ENCODE assay signal across 8 mouse cellular contexts in the genomic region with DNA sequence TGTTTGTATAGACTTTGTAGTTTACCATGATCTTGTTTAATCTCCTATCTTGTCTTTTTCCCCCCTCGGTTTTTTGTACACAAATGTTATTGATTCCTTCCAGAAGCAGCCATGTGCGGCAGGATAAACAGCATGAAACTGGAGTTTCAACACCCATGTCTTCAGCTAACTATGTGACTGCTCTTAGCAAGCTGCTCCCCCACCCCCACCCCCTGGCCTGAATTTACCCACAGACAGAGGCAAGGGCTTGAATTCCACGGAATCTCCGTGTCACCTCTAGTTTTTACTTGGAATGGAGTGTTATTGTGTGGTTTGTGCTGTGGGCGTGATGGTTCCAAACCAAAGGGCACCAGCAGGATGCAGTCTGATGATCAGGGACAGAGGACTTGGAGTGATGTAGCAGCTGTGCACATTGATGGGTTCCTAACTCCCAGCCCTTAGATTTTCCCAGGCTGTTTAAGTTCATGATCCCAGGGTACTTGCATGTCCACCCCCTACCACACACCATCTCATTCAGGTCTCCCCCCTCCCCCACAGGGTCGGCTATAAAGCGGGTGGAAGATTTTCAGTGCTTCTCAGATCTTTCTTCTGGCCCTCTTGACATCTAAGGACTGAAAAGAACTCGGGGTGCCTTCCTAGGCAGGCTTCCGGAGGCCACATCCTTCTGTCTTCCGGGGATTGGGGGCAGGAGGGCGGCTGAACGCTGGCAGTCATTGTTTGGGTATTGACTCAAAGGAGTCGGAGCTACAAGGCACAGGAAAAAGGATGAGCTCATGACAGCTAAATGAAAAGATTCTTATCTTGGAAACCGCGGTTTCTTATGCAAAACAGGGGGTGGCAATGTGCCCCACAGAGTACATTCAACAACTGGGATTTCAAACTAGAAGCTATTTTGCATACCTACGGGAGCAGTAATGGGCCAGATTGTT.
A peak's percentile ranks its signal among the peaks of the same experiment; 100 is the strongest.
DNase-seq lines count a peak whose midpoint lies in the region; ATAC-seq and TF ChIP-seq lines count a peak whose summit lies in the region.

No protein-coding gene starts in this region.

- peak; percentile 86 for ATAC-seq in forebrain, postnatal 0 days
- ATAC-seq in liver, embryonic 11.5 days (replicated peaks; ENCODE audit: low FRiP score) = no peak
- ATAC-seq in neural tube, embryonic 11.5 days (ENCODE audit: insufficient read depth, low FRiP score, low TSS enrichment) = peak; percentile 85

- no peaks in the 10 kb centered on the region for H3K4me1 ChIP-seq in forebrain, postnatal 0 days (ENCODE audit: insufficient read depth)
- H3K4me1 ChIP-seq in liver, embryonic 11.5 days (replicated peaks; ENCODE audit: control insufficient read depth, insufficient read depth, low read length) = no peaks in the 10 kb centered on the region
- no peaks in the 10 kb centered on the region for H3K4me1 ChIP-seq in neural tube, embryonic 11.5 days (ENCODE audit: control insufficient read depth, insufficient read depth, low read length)

- WGBS in forebrain, postnatal 0 days = 26% methylated on average over 16 of the region's 16 CpGs
- 14% methylated on average over 16 of the region's 16 CpGs for WGBS in liver, embryonic 11.5 days
- 21% methylated on average over 16 of the region's 16 CpGs for WGBS in neural tube, embryonic 11.5 days

- H3K4me2 ChIP-seq in forebrain, postnatal 0 days (ENCODE audit: low read depth) = peak overlapping the region; percentile 32; the same call in 1 of the 2 replicates
- peak overlapping the region; percentile 37 for H3K4me2 ChIP-seq in liver, embryonic 11.5 days
- peak overlapping the region; percentile 9; the same call in 1 of the 2 replicates for H3K4me2 ChIP-seq in neural tube, embryonic 11.5 days (ENCODE audit: low read depth)

- no peaks in the 10 kb centered on the region for H3K27me3 ChIP-seq in forebrain, postnatal 0 days (ENCODE audit: insufficient read depth, low read length)
- no peaks in the 10 kb centered on the region for H3K27me3 ChIP-seq in liver, embryonic 11.5 days (replicated peaks; ENCODE audit: control insufficient read depth, insufficient read depth, low read length)
- no peaks in the 10 kb centered on the region for H3K27me3 ChIP-seq in neural tube, embryonic 11.5 days (ENCODE audit: control insufficient read depth, insufficient read depth, low read length)

- H3K27ac ChIP-seq in forebrain, postnatal 0 days (ENCODE audit: low read depth, low read length) = peak overlapping the region; percentile 59
- no peak overlapping the region for H3K27ac ChIP-seq in liver, embryonic 11.5 days (ENCODE audit: low read depth, low read length)
- peak overlapping the region; percentile 56; the same call in 1 of the 2 replicates for H3K27ac ChIP-seq in neural tube, embryonic 11.5 days (ENCODE audit: low read depth, low read length)

- no peaks in the 10 kb centered on the region for H3K36me3 ChIP-seq in forebrain, postnatal 0 days (ENCODE audit: insufficient read depth)
- H3K36me3 ChIP-seq in liver, embryonic 11.5 days (ENCODE audit: control insufficient read depth, insufficient read depth, low read length) = no peaks in the 10 kb centered on the region
- H3K36me3 ChIP-seq in neural tube, embryonic 11.5 days (ENCODE audit: control insufficient read depth, insufficient read depth, low read length) = no peaks in the 10 kb centered on the region

- H3K4me3 ChIP-seq in forebrain, postnatal 0 days (ENCODE audit: low read depth, low read length) = no peak overlapping the region
- no peak overlapping the region for H3K4me3 ChIP-seq in liver, embryonic 11.5 days (ENCODE audit: low read depth, low read length)
- H3K4me3 ChIP-seq in neural tube, embryonic 11.5 days (ENCODE audit: low read depth, low read length) = no peak overlapping the region

- peak; percentile 12 for DNase-seq in gastrocnemius, postnatal 25 days
- no peak for DNase-seq in gastrocnemius, postnatal 10 days
- peak; percentile 8 for DNase-seq in MN1 (ENCODE audit: low spot score)
- DNase-seq in forebrain, postnatal 0 days = peak; percentile 50
- DNase-seq in liver, embryonic 11.5 days (ENCODE audit: low spot score) = no peak
- DNase-seq in neural tube, embryonic 11.5 days (ENCODE audit: low spot score) = peak; percentile 62
- DNase-seq in testis, postnatal 14 days (ENCODE audit: low spot score) = no peak
- DNase-seq in gastrocnemius, adult 18-20 months (ENCODE audit: low spot score) = no peak

- no peak overlapping the region for H3K9ac ChIP-seq in forebrain, postnatal 0 days
- no peak overlapping the region for H3K9ac ChIP-seq in liver, embryonic 11.5 days (ENCODE audit: low read depth, low read length)
- H3K9ac ChIP-seq in neural tube, embryonic 11.5 days (ENCODE audit: low read length) = no peak overlapping the region

- H3K9me3 ChIP-seq in forebrain, postnatal 0 days (ENCODE audit: low read length) = no peaks in the 10 kb centered on the region
- no peaks in the 10 kb centered on the region for H3K9me3 ChIP-seq in liver, embryonic 11.5 days (ENCODE audit: control insufficient read depth, low read length)
- no peaks in the 10 kb centered on the region for H3K9me3 ChIP-seq in neural tube, embryonic 11.5 days (ENCODE audit: control insufficient read depth, low read length)

- no peak for TF ChIP-seq CTCF in forebrain, postnatal 0 days (IDR thresholded peaks at IDR 0.05; ENCODE audit: low read depth)

Comparison
In these comparisons a context has a peak if more than half of its experiments do, and no peak if none do; other contexts are left out.
1. DNase-seq: peak in gastrocnemius, postnatal 25 days (single experiment), MN1 (single experiment), forebrain, postnatal 0 days (single experiment) and neural tube, embryonic 11.5 days (single experiment); none in gastrocnemius, postnatal 10 days (single experiment), liver, embryonic 11.5 days (single experiment), testis, postnatal 14 days (single experiment) and gastrocnemius, adult 18-20 months (single experiment).
2. Peak in every context shown above with its lines, with median percentiles within 50 percentile points of each other: H3K4me2 ChIP-seq.